Mouse (Mus musculus) kidney, adult 2 months (tissue): ENCODE results near the gene Egfem1.

Experiments
- CTCF ChIP-seq: fragments of 200-500 bp; conservative IDR thresholded peaks from 2 replicates; pipeline ENCODE4 v1.5.1; 2011; ENCODE audit warnings: low read depth, mild to moderate bottlenecking, control low read depth, low read length, moderate library complexity, mixed read lengths; ENCODE audit not compliant: insufficient read depth, insufficient read length
- POLR2A ChIP-seq: fragments of 200-500 bp; IDR thresholded peaks from one replicate; pipeline ENCODE4 v1.6.1; 2011; ENCODE audit warnings: low read depth, low read length, control low read depth

GRCm38 (mm10) chr3:29169003-29169402 is 87.2 kb downstream of the Egfem1 start:
- TF ChIP-seq POLR2A = no peak
- no peak for TF ChIP-seq CTCF
